Mouse (Mus musculus): ENCODE measurements around the gene Dusp6. TPM values are rescaled to one million over a fixed set of nuclear protein-coding genes. Genes with fewer than 3 reads are reported as not detected.

Gene Dusp6
- total RNA-seq, 1 experiment, result 83.0 TPM

GRCm38 (mm10) chr10:99279067-99279880 is 16.2 kb downstream of the Dusp6 start:
- in situ Hi-C loops (cut with MboI; ENCODE audit: low sequenced_read_pairs in 2 of 2, unreplicated experiment in 2 of 2), result no loop called here
- Histone ChIP-seq H3K27ac (ENCODE audit: insufficient read depth, low read depth, low read length, poor library complexity, severe bottlenecking) (no peak overlapping the region), H3K9ac (ENCODE audit: insufficient read depth, low read depth, low read length, poor library complexity, severe bottlenecking) (no peak overlapping the region), H3K36me3 (ENCODE audit: control insufficient read depth, insufficient read depth, low read length, poor library complexity, severe bottlenecking) (no peaks in the 10 kb centered on the region), H3K9me3 (ENCODE audit: control insufficient read depth, insufficient read depth, low read depth, low read length) (no peaks in the 10 kb centered on the region), H3K4me3 (ENCODE audit: insufficient read depth in 1 of 2, low read depth in 1 of 2, low read length in 2 of 2, poor library complexity in 1 of 2, severe bottlenecking in 1 of 2) (peak overlapping the region in 1 of 2 experiments; percentile 55; a peak in 2 of 4 replicates), H3K4me1 (ENCODE audit: control insufficient read depth in 2 of 2, insufficient read depth in 2 of 2, low read length in 2 of 2, poor library complexity in 1 of 2) (peaks cover 0 to 7% of the 10 kb centered on the region in 2 experiments; a peak in 1 of 4 replicates)
- no peak for DNase-seq (ENCODE audit: low read depth, low spot score)
- TF ChIP-seq ZC3H11A (IDR thresholded peaks at IDR 0.05; ENCODE audit: borderline replicate concordance, low read depth, low read length) (no peak), CHD2 (IDR thresholded peaks at IDR 0.05; ENCODE audit: low read depth, low read length) (peak; percentile 97)

GRCm38 (mm10) chr10:99283981-99284385 is 21.0 kb downstream of the Dusp6 start:
- no peaks in the 10 kb centered on the region for H3K9me3 ChIP-seq (ENCODE audit: control insufficient read depth, insufficient read depth, low read depth, low read length)
- no peaks in the 10 kb centered on the region for H3K36me3 ChIP-seq (ENCODE audit: control insufficient read depth, insufficient read depth, low read length, poor library complexity, severe bottlenecking)
- DNase-seq (ENCODE audit: low read depth, low spot score), result no peak
- H3K9ac ChIP-seq (ENCODE audit: insufficient read depth, low read depth, low read length, poor library complexity, severe bottlenecking), result no peak overlapping the region
- H3K4me3 ChIP-seq (ENCODE audit: insufficient read depth in 1 of 2, low read depth in 1 of 2, low read length in 2 of 2, poor library complexity in 1 of 2, severe bottlenecking in 1 of 2), result no peak overlapping the region
- H3K27ac ChIP-seq (ENCODE audit: insufficient read depth, low read depth, low read length, poor library complexity, severe bottlenecking), result no peak overlapping the region
- no peak for TF ChIP-seq HCFC1 (IDR thresholded peaks at IDR 0.05; ENCODE audit: borderline replicate concordance, insufficient read depth, low read length)
- TF ChIP-seq CHD2 (IDR thresholded peaks at IDR 0.05; ENCODE audit: low read depth, low read length), result no peak
- TF ChIP-seq ZNF384 (IDR thresholded peaks at IDR 0.05; ENCODE audit: low read depth, low read length), result no peak
- TF ChIP-seq ZC3H11A (IDR thresholded peaks at IDR 0.05; ENCODE audit: borderline replicate concordance, low read depth, low read length), result no peak
- TF ChIP-seq MAFK (IDR thresholded peaks at IDR 0.05; ENCODE audit: insufficient read depth, low read depth, low read length), result no peak
- peaks cover 2 to 22% of the 10 kb centered on the region in 2 experiments; a peak in 2 of 4 replicates for H3K4me1 ChIP-seq (ENCODE audit: control insufficient read depth in 2 of 2, insufficient read depth in 2 of 2, low read length in 2 of 2, poor library complexity in 1 of 2)
- in situ Hi-C loops (cut with MboI; ENCODE audit: low sequenced_read_pairs in 2 of 2, unreplicated experiment in 2 of 2), result no loop called here

DNA sequence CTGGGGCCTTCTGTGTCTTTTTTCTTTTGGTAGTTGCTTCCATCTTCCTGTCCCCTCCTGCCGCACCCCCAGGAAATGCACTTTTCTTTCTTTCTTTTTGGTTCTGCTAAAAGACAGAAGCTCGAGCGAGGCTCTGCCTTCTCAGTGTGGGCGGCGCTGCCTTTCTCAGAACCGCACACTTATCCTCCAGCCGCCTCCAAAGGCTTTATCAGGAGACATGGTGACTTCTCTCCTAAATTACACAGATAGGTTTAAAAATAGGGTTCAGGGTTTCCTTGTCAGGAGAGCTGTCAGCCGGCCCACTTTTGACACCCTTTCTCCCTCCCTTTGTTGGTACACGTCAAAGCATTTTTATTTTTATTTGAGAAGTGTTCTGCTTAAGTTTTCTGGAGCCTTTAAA is 21.9 kb downstream of the Dusp6 start:
- no peaks in the 10 kb centered on the region for H3K36me3 ChIP-seq (ENCODE audit: control insufficient read depth, insufficient read depth, low read length, poor library complexity, severe bottlenecking)
- no peak for DNase-seq (ENCODE audit: low read depth, low spot score)
- no peak overlapping the region for H3K27ac ChIP-seq (ENCODE audit: insufficient read depth, low read depth, low read length, poor library complexity, severe bottlenecking)
- in situ Hi-C loops (cut with MboI; ENCODE audit: low sequenced_read_pairs in 2 of 2, unreplicated experiment in 2 of 2), result no loop called here
- TF ChIP-seq MAFK (IDR thresholded peaks at IDR 0.05; ENCODE audit: insufficient read depth, low read depth, low read length), result no peak
- no peak for TF ChIP-seq HCFC1 (IDR thresholded peaks at IDR 0.05; ENCODE audit: borderline replicate concordance, insufficient read depth, low read length)
- no peak for TF ChIP-seq CHD2 (IDR thresholded peaks at IDR 0.05; ENCODE audit: low read depth, low read length)
- TF ChIP-seq ZC3H11A (IDR thresholded peaks at IDR 0.05; ENCODE audit: borderline replicate concordance, low read depth, low read length), result no peak
- TF ChIP-seq ZNF384 (IDR thresholded peaks at IDR 0.05; ENCODE audit: low read depth, low read length), result no peak
- H3K4me1 ChIP-seq (ENCODE audit: control insufficient read depth in 2 of 2, insufficient read depth in 2 of 2, low read length in 2 of 2, poor library complexity in 1 of 2), result peaks cover 2 to 26% of the 10 kb centered on the region in 2 experiments; a peak in 2 of 4 replicates
- H3K9ac ChIP-seq (ENCODE audit: insufficient read depth, low read depth, low read length, poor library complexity, severe bottlenecking), result no peak overlapping the region
- H3K4me3 ChIP-seq (ENCODE audit: insufficient read depth in 1 of 2, low read depth in 1 of 2, low read length in 2 of 2, poor library complexity in 1 of 2, severe bottlenecking in 1 of 2), result no peak overlapping the region
- no peaks in the 10 kb centered on the region for H3K9me3 ChIP-seq (ENCODE audit: control insufficient read depth, insufficient read depth, low read depth, low read length)

- H3K9ac ChIP-seq (ENCODE audit: insufficient read depth, low read depth, low read length, poor library complexity, severe bottlenecking), result no peak overlapping the region
- peaks cover 2 to 29% of the 10 kb centered on the region in 2 experiments; a peak in 2 of 4 replicates for H3K4me1 ChIP-seq (ENCODE audit: control insufficient read depth in 2 of 2, insufficient read depth in 2 of 2, low read length in 2 of 2, poor library complexity in 1 of 2)
- no peak overlapping the region for H3K27ac ChIP-seq (ENCODE audit: insufficient read depth, low read depth, low read length, poor library complexity, severe bottlenecking)
- no peaks in the 10 kb centered on the region for H3K36me3 ChIP-seq (ENCODE audit: control insufficient read depth, insufficient read depth, low read length, poor library complexity, severe bottlenecking)
- no peak for DNase-seq (ENCODE audit: low read depth, low spot score)
- H3K9me3 ChIP-seq (ENCODE audit: control insufficient read depth, insufficient read depth, low read depth, low read length), result no peaks in the 10 kb centered on the region
- TF ChIP-seq ZC3H11A (IDR thresholded peaks at IDR 0.05; ENCODE audit: borderline replicate concordance, low read depth, low read length), result no peak
- no peak for TF ChIP-seq HCFC1 (IDR thresholded peaks at IDR 0.05; ENCODE audit: borderline replicate concordance, insufficient read depth, low read length)
- no peak for TF ChIP-seq ZNF384 (IDR thresholded peaks at IDR 0.05; ENCODE audit: low read depth, low read length)
- TF ChIP-seq MAFK (IDR thresholded peaks at IDR 0.05; ENCODE audit: insufficient read depth, low read depth, low read length), result no peak
- TF ChIP-seq CHD2 (IDR thresholded peaks at IDR 0.05; ENCODE audit: low read depth, low read length), result no peak
- in situ Hi-C loops (cut with MboI; ENCODE audit: low sequenced_read_pairs in 2 of 2, unreplicated experiment in 2 of 2), result no loop called here
- H3K4me3 ChIP-seq (ENCODE audit: insufficient read depth in 1 of 2, low read depth in 1 of 2, low read length in 2 of 2, poor library complexity in 1 of 2, severe bottlenecking in 1 of 2), result no peak overlapping the region
These were observed 22.7 kb downstream of the Dusp6 start for GRCm38 (mm10) chr10:99285759-99286158.

Measured in ES-E14 (cell line).